Mouse (Mus musculus): ENCODE data around the gene Hist1h2ah.

DNA sequence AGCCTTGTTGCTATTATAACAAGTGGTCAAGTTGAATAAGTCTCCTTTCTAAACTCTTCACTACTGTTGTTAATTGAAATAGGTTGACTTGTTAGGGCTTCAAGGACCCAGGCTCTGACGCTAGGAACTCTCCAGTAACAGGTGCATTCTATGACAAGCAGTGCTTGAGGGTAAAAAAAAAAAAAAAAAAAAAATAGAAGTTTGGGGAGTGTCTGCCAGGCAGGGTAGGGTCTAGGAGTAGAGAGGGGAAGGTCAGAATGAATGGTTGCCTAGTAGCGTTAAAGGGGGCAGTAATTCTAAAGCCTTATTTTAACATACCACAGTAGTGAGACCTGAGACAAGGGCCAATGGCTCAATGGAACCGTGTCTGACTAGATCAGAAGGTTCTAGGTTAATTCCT is 37.0 kb downstream of the Hist1h2ah start:
- TF ChIP-seq TCF12 (IDR thresholded peaks at IDR 0.05; ENCODE audit: insufficient read depth, poor library complexity, severe bottlenecking), result no peak
- TF ChIP-seq POLR2A (IDR thresholded peaks at IDR 0.05; ENCODE audit: insufficient read length, low read depth), result no peak
- TF ChIP-seq E2F4 (IDR thresholded peaks at IDR 0.05; ENCODE audit: insufficient read depth), result no peak
- no peak for TF ChIP-seq REST (IDR thresholded peaks at IDR 0.05; ENCODE audit: insufficient read depth, insufficient read length)
- no peak for TF ChIP-seq MYOG (IDR thresholded peaks at IDR 0.05; ENCODE audit: control insufficient read depth in 1 of 3, insufficient read depth in 1 of 3, insufficient read length in 2 of 3, low read depth in 2 of 3)
- no peak for TF ChIP-seq USF1 (IDR thresholded peaks at IDR 0.05; ENCODE audit: low read depth)
- no peak for TF ChIP-seq MAX (IDR thresholded peaks at IDR 0.05; ENCODE audit: low read depth)
- no peak for TF ChIP-seq MYOD1 (IDR thresholded peaks at IDR 0.05; ENCODE audit: control insufficient read depth in 1 of 3, insufficient read length in 2 of 3, low read depth in 2 of 3)
